Mouse (Mus musculus) lung, adult 2 months (tissue): ENCODE results near the gene Snx5.

Source experiments
- CTCF ChIP-seq: fragments of 200-500 bp; IDR thresholded peaks from 2 replicates; pipeline ENCODE4 v1.5.1; 2011; ENCODE audit warnings: mild to moderate bottlenecking, low read length, control low read depth; ENCODE audit not compliant: insufficient read depth
- POLR2A ChIP-seq: fragments of 200-500 bp; IDR thresholded peaks from 2 replicates; pipeline ENCODE4 v1.6.1; 2011; ENCODE audit warnings: low read depth, mild to moderate bottlenecking, control low read depth, low read length, borderline replicate concordance; ENCODE audit errors: extremely low read depth

- TF ChIP-seq POLR2A (no peak), CTCF (peak; percentile 23; the same call in 1 of the 2 replicates)
These were observed 35.1 kb upstream of the Snx5 start for GRCm38 (mm10) chr2:144305721-144306294.
